Mouse (Mus musculus) layer of hippocampus, postnatal 36 days (tissue): ENCODE measurements around the gene Dcaf5. TPM values are rescaled to one million over a fixed set of nuclear protein-coding genes. Genes with fewer than 3 reads are reported as not detected.

ENCODE experiments used
- DNase-seq, 2 experiments: peaks; one replicate each; pipeline ENCODE4 v3.0.0; 2022
- total RNA-seq, 2 experiments: library from RNA; stranded (reverse); gene quantifications; 2 replicates each; pipeline ENCODE4 v1.2.3; 2021

Dcaf5 gene
- total RNA-seq, 2 experiments from 2014 or later, result 68.5 to 74.0 TPM

DNA sequence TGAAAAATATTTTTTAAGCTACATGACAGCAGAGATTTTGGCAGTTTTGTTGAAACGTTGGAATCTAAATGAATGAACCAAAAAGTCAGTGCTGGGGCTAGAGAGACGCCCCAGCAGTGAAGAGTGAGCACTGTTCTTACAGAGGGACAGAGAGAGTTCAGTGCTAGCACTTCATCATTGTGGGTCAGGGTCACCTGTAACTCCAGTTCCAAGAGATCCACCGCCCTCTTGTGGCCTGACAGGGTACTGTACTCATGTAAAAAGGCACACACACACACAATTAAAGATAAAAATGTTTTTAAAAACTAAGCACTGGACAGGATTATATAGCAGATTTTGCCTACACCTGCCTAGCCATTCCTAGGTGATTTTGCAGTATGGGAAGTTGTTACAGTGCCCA is 29.8 kb downstream of the Dcaf5 start:
- no peak for DNase-seq

DNA sequence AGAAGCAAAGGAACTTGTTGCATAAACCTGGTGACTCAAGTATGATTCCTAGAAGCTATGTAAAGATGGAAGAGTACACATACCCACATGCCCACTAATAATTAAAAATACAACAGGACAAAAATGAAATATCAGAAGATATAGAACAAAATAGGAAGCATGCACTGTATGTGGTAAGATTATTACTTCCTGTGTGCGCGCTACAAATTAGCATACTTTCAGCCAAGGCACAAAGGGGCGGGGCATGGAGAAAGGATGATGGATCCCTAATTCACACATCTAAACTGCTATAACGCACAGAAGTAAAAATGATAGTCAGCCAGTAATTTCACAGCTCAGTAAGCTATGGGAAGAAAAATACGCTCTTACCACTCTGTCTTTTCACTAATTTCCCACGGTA is 32.3 kb downstream of the Dcaf5 start:
- no peak for DNase-seq

DNA sequence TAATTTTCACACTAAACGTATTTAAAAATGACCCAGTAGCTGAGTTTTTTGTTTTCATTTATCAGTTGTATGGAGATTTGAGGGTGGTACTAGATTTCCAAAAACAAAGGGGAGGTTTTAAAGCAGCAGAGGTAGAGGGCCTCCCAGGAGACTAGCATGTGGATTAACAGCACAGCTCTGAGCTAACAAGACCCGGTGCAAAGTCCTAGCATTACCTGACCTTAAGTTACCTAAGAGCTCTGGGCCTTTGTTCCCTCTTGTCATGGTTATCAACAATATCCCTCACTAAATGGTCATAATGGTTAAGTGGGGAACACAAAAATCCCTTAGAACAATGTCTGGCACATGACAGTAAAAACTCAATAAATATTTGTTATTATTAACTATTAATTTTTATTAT is 37.3 kb downstream of the Dcaf5 start:
- DNase-seq, result no peak

DNA sequence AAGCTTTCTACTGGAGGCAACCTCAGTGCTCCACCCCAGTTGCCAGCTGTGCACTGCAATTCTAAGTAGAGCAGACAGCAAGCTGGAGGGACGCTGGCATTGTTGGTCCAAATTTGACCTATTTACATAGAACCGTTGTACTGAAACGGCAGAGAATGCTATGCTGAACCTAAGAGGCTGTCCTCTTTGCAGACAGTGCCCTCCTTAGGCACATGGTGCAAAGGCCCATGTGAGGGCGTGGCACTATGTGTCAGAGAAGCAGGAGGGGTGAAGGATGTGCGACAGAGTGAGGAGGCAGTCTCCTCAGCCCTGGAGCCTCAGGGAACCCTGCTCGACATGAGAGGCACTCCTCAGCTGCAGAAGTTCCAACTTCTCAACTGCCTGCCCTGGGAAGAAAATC is 40.0 kb downstream of the Dcaf5 start:
- no peak for DNase-seq

DNA sequence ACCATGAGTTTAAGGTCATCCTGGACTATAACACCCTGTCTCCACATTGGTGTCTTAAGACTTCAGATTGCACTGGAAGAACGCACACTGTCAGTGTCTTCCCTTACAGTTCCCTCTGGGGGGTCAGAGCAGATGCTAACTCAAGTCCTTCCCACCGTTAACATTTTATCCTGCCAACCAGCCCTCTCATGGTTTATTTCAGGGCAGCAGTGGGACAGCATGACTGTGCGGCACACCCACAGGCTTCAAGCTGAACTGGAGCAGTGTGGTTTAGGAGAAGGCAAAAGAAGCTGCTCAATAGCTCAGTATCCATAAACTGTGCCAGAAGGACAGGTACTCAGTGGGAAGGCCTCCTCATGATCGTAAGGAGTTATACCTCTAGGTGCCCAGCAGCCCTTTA is 41.1 kb downstream of the Dcaf5 start:
- DNase-seq, result no peak

DNA sequence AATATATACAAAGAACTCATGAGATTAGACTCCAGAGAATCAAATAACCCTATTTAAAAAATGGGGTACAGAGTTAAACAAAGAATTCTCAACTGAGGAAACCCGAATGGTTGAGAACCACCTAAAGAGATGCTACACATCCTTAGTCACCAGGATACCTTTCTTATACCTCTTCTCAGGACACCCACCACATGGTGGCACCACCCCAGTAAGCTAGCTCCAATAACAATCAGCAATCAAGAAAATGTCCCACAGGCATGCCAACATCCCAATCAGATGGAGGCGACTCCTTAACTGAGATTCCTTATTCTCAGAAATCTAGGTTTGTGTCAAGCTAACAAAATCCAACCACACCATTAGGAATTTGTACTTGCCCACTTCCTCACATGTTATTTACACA is 42.4 kb downstream of the Dcaf5 start:
- DNase-seq, result no peak

DNA sequence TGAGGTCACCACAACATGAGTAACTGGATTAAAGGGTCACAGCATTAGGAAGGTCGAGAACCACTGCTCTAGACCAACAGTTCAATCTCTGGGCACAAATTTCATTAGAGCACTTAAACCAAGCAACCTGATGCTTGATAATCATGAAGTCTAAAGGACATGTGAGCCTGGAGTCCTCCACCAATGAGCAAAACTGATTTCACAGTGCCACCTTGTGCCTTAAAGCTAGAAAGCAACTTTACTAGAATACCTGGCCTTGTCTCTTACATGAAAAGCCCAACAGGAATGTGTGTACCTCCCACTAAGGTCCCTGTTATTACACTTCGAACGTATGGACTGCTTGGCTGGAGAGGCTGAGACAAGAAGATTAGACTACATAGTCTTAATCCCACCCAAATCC is 47.0 kb downstream of the Dcaf5 start:
- DNase-seq, result no peak

DNA sequence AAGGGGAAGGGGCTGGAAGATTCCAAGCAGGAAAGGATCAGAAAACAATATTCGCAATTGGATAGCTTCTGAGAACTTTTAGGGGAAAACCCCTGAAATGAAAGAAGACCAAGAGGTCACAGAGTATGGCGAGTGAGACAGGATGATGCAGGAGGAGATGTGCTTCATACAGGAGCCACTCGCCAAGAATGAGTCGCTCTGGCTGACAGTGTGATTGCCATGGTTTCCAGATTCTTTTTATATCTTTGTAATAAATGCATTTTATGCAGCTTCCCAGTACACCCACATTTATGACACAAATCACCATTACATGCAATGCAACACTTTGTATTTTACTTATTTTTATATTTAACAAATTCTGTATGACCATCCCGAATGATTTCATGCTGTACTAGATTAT is 49.1 kb downstream of the Dcaf5 start:
- DNase-seq, result no peak

DNA sequence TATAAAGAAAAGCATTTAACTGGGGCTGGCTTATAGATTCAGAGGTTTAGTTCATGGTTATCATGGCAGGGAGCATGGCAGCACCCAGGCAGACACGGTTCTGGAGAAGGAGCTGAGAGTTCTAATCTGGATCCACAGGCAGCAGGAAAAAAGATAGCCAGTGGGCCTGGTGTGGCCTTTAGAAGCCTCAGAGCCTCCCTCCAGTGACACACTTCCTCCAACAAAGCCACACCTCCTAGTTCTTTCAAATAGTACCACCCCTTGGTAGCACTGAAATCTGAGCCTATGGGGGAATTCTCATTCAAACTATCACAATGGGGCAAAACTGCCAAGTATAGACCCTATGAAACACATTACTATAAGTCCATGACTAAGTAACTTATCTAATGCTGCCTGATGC is 51.0 kb downstream of the Dcaf5 start:
- DNase-seq, result no peak

DNA sequence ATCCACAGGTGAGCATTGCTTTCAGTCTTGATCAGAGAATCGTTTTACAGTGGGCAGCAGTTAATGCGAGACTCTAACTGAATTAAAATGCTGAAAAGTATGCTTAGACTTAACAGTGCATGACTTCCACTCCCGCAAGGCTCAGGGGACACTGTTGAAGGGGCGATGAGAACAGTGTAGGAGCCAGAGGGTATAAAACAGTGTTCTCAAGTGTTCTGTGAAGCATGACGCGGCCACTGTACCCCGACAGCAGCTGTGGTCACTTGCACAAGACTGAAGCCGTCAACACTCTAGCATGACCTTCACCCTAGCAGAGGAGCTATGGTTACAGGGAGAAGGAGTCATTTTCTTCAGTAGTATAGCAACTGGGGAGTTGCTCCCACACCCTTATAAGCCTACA is 52.9 kb downstream of the Dcaf5 start:
- DNase-seq, result no peak

DNA sequence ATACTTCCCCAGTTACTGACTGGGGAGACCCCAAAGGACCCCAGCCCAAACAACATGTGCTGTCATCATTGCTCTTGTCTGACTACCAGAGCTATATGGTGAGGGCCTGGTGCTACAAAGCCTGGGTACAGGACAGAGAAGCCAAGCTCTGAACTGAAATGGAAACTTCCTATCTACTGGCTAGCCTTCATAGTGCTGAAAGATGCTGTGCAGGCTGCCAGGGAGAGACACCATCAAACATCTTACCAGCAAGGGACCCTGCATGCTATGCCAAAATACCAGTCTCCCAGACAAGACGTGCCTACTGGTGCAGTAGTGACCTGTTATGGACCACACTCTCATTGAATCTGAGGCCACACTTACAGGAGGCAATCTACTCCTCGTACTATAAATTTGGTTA is 53.6 kb downstream of the Dcaf5 start:
- DNase-seq, result no peak

DNA sequence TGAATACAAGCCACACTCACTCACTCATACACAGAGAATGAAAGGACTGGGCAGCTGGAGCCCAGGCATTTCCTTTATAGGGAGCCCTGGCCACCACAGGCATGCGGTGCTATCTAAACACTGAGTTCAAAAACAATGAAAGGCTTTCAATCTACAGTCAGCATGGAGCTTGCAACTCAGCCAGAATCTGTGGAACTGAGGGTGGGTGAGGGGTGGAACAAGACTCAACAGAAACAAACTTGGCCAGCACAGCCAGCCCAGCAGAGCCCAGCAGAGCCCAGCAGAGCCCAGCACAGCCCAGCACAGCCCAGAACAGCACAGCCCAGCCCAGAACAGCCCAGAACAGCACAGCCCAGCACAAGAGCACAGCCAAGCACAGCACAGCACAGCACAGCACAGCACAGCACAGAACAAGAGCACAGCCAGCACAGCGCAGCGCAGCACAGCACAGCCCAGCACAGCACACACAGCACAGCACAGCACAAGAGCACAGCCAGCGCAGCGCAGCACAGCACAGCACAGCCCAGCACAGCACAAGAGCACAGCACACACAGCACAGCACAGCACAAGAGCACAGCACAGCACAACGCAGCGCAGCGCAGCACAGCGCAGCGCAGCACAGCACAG is 56.5 kb downstream of the Dcaf5 start:
- DNase-seq, result peak; percentile 47 to 55

DNA sequence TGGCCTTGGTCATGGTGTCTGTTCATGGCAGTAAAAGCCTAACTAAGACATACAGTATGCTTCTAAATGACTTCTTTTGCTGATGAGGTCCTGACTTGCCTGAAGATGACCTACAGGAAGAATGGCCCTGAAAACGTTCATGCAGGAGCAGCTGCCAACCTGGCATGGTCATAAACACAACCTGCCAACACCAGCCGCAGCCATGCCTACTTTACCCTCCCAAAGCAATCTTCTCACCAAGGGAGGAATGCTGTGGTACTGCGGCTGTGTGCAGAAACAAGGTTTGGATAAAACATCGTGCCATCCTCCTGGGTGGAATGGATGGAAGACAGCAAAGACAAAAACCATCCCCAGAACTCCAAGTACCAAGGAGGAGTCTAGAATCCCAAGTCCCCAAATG is 57.0 kb downstream of the Dcaf5 start:
- no peak for DNase-seq

DNA sequence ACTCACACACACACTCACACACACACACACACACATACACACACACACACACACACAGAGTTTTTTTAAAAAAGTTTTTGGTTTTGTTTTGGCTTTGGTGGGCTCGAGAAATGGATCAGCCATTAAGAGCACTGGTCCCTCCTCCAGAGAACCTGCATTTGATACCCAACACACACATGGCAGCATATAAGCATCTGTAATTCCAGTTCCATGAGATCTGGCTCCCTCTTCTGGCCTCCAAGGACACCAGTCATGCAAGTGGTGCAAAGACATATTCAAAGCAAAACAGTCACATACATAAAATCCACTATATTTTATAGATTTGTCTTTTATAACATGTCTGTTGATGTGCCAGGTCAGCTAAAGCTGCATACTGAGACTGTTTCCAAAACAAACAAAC is 58.8 kb downstream of the Dcaf5 start:
- DNase-seq, result no peak

DNA sequence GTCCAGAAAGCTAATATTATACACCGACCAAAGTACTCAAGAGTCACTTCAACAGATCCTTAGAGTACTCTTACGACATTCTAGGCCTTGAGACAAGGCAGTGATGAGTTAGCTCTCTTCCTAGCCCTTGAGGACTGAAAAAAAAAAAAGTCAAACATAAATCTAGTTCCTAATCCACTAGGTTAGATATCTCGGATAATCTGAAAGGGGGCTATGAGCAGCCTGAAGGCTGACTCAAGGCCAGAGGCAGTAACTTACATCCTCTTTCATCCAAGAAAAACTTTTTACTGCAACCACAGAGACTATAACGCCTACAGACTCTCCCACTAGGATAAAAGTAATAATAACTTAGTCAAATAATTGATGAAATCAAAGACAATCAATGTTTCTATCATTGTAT is 60.7 kb downstream of the Dcaf5 start:
- no peak for DNase-seq

DNA sequence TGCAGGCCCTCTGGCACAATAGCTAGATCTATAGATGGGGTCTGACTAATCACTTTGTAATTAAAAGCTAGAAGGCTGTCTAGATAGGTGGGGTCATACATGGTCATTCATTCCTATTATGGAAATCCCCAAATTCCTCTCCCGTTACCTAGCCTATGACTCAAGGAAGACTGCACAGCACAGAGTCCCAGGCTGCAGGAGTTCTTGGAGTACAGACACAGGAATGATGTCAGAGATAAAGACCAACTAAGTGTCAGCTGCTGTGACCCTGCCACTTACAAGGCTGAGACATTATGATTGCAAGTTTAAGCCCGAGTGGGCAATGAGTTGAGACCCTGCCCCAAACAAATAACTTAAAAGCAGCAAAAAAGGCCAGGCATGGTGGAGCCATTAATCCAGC is 61.7 kb downstream of the Dcaf5 start:
- no peak for DNase-seq

DNA sequence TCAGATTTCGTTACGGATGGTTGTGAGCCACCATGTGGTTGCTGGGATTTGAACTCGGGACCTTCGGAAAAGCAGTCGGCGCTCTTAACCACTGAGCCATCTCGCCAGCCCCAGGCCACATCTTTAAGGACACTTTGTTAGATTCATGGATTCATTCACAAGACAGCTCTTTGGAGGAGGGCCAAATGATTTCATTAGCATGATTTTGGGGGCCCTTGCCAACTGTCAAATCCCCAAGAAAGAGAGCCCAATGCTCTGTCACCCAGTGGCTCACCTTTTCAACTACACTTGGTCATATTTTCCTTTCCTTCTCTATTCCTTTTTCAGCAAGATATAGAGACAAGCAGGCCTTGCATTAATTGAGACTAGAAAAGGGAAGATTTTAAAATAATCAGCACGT is 63.5 kb downstream of the Dcaf5 start:
- DNase-seq, result no peak

DNA sequence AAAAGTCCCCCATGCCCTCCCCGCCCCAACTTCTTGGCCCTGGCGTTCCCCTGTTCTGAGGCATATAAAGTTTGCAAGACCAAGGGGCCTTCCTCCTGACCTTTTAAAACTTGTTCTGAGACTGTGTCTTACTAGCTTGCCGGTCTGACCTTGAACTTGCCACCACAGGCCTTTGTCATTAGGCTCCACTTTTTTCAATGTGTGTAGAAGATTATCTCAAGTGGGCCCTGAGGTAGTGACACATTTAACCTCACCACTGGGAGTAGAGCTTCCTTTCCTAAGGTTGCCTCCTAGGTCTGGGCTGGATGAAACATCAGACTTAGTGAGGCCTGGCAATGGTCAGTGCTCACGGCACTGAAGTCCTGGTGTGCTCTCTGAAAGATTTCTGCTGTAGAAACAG is 69.2 kb downstream of the Dcaf5 start:
- DNase-seq, result no peak

DNA sequence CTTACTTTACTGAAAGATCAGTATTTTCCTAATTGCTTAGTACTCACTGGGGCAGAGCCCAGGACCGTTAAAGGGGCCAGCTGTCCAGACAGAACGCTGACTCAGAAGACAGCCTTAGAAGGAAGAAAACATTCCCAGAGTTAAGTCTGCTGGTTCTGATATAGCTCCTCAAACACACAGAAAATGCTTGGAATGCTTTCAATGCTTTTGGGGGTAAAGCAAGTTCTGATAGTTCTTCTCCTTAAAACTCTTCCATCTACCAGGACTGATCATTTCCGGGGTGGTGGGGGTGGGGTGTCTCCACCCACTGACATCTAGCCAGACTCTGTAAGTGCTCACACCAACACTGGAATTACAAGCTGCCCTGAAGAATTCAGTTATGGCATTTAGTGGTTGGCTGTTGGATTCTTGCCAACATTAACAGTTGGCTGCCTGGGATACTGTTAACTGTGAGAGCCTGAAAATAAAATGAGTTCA is 70.4 kb downstream of the Dcaf5 start:
- peak; percentile 32 to 42 for DNase-seq

DNA sequence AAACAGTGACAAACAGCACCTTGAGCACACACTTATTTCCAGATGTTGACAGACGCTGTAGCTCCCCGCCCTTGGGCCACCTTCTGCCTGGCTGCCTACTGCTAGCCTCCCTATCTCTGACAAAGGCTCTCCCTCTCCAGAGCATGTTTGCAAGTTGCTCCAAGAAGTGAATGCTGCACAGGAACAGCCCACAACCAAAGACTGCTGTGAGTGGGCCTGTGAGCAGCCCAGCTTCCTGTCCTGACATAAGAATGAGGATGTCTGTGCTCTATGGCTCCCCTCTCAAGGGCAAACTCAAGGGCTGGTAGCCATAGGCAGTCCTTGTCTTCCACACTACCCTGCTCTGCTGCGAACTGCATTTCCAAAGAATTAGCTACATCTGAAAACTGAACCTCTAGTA is 71.1 kb downstream of the Dcaf5 start:
- no peak for DNase-seq

DNA sequence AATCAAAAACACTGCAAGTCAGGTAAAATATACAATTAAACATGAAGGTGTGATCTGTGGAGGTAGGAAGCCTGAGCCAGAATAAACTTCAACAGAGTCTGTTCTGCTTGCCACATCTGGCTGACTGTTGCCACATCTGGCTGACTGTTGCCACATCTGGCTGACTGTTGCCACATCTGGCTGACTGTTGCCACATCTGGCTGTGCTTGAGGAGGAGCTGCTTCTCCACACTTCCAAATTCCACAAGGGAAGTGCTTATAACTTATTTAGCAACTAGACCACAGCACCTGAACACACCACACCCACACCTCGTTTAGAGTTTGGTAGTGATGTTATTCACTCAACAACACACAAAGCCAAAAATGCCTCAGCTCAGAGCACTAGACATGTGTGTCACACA is 74.7 kb downstream of the Dcaf5 start:
- DNase-seq, result no peak

DNA sequence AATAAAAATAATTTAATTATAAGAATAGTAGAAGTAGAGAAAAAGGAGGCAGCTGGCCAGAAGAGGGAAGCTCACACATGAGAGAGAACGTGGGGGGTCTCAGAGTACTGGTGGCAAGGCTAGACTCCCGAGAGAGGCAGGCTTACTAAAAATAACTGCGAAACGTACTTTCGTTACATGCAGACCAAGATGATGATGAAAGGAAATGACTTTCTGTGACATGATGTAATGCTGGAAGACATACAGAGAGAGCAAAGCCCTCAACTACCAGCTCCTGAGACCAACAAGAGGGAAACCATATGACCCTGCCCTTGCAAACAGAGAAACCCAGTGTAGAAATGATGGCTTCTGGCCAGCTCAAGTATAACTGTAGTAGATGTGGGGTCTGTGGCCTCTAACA is 76.1 kb downstream of the Dcaf5 start:
- DNase-seq, result no peak

DNA sequence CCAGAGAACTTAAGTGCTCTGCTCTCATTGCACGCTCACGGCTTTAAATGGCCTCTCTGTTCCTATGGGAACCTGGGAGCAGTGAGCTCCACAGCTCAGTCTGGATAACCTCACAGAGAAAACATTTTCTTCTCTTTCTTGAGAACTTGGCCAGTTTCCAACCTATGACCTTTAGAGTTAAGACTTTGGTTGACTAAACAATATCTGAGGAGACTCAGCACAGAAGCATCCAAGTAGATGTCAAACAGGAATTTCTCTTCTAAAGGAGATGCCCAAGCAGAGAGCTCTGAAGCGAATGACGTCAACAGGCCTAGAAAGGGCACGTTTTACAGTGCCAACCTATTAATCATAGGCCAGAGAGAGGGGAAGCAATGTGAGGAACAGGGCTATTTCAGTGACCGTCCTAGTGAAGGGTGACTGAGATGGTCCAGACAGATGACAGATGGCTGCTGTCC is 91.6 kb downstream of the Dcaf5 start:
- DNase-seq, result no peak

DNA sequence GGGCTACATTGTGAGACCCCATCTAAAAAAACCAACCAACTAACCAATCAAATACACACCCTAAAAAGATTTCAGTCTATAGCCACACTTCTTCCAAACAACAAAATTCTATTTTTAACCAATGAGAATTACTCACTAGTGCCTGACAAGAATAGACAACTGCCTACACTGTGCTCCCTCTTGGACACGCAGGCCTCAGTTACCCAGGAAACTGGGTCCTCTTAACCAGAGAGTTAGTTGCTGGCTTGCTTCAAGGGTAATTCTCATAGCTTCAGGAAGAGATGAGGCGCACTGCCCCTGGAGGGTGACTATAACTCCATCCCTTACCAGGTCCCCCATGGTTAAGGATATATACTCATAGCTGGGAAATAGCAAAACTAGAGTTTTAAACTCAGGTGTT is 95.5 kb downstream of the Dcaf5 start:
- DNase-seq, result no peak

DNA sequence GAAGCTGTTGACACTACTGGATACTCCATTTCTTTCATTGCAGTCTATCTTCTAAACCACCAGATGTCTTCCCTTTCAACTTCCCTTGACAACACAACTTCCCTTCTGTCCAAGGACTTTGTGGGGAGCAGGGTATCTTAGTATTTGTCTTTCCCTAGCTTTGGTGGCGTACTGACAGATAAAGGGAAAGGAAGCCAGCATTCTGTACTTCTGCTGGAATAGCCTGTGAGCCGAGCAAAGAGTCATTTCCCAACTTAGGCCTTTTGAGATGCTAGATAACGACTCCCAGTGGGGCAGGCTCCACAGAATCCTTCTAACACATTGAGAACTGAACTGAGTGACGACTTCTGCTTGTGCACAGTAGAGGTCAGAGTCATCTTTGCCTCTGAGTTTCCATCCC is 102.2 kb downstream of the Dcaf5 start:
- DNase-seq, result no peak
